Mouse (Mus musculus) erythroblast, embryonic 14.5 days (primary cell): Measurements from ENCODE around the gene Synpr.

Experiments
- GATA1 ChIP-seq: IDR thresholded peaks from 2 replicates; pipeline ENCODE4 v1.6.1; 2012; ENCODE audit warnings: low read length, inconsistent platforms, mixed read lengths
- TAL1 ChIP-seq: IDR thresholded peaks from 3 replicates; pipeline ENCODE4 v1.6.1; 2012; ENCODE audit warnings: low read length, inconsistent platforms, mixed read lengths

- TF ChIP-seq TAL1 (no peak), GATA1 (no peak)
Observed at GRCm38 (mm10) chr14:13551209-13551608, 266.6 kb downstream of the Synpr start.
